Mouse (Mus musculus): ENCODE results near the gene Entpd4b. TPM values are rescaled to one million over a fixed set of nuclear protein-coding genes. Genes with fewer than 3 reads are reported as not detected.
"Not testable (repeated sequence)": the region's sequence is repeated elsewhere in the genome, so short reads cannot be mapped to it uniquely, and the experiment has no call there.

Gene Entpd4b
- total RNA-seq (2021): 10 to 100 TPM; 26.5 to 28.2 TPM
- long read RNA-seq, experiment 1, transcript Entpd4b-204 (13 exons, 3,589 nt): major isoform, 80 of 117 reads
- long read RNA-seq, experiment 1, partial matches to known transcripts: 8 of 117 reads
- long read RNA-seq, experiment 1, other reads (novel, unspliced or antisense): 29 of 117 reads
- long read RNA-seq, experiment 2, transcript Entpd4b-204 (13 exons, 3,589 nt): major isoform, 101 of 158 reads
- long read RNA-seq, experiment 2, partial matches to known transcripts: 8 of 158 reads
- long read RNA-seq, experiment 2, other reads (novel, unspliced or antisense): 49 of 158 reads

- DNase-seq (ENCODE audit: low spot score in 2 of 2): not testable (repeated sequence)
Measured at GRCm38 (mm10) chr14:69555110-69555831, at the start of gene Entpd4b. Gene Entpd4b, plus strand, starts transcription at chr14:69555424.

GRCm38 (mm10) chr14:69507000-69507399 lies 48.2 kb upstream of the Entpd4b start:
- DNase-seq (ENCODE audit: low spot score in 2 of 2): not testable (repeated sequence)

GRCm38 (mm10) chr14:69512449-69512848 lies 42.8 kb upstream of the Entpd4b start, which contains the start of gene Gm27179:
Gene Gm27179, minus strand, starts transcription at chr14:69512549.
- DNase-seq (ENCODE audit: low spot score in 2 of 2): not testable (repeated sequence)

- DNase-seq (ENCODE audit: low spot score in 2 of 2): not testable (repeated sequence)
Measured at GRCm38 (mm10) chr14:69520810-69521209, 34.4 kb upstream of the Entpd4b start.

- DNase-seq (ENCODE audit: low spot score in 2 of 2): not testable (repeated sequence)
Measured at GRCm38 (mm10) chr14:69523001-69523400, 32.2 kb upstream of the Entpd4b start.

- not testable (repeated sequence) for DNase-seq (ENCODE audit: low spot score in 2 of 2)
Measured at GRCm38 (mm10) chr14:69526202-69526601, 29.0 kb upstream of the Entpd4b start.

- DNase-seq (ENCODE audit: low spot score in 2 of 2): not testable (repeated sequence)
Measured at GRCm38 (mm10) chr14:69536539-69536938, 18.7 kb upstream of the Entpd4b start.

GRCm38 (mm10) chr14:69540113-69540512 lies 15.1 kb upstream of the Entpd4b start:
- not testable (repeated sequence) for DNase-seq (ENCODE audit: low spot score in 2 of 2)

- DNase-seq (ENCODE audit: low spot score in 2 of 2): not testable (repeated sequence)
Measured at GRCm38 (mm10) chr14:69542695-69543094, 12.5 kb upstream of the Entpd4b start.

GRCm38 (mm10) chr14:69544033-69544432 lies 11.2 kb upstream of the Entpd4b start:
- DNase-seq (ENCODE audit: low spot score in 2 of 2): not testable (repeated sequence)

GRCm38 (mm10) chr14:69545052-69545451 lies 10.2 kb upstream of the Entpd4b start:
- DNase-seq (ENCODE audit: low spot score in 2 of 2): not testable (repeated sequence)

GRCm38 (mm10) chr14:69547310-69547709 lies 7.9 kb upstream of the Entpd4b start:
- not testable (repeated sequence) for DNase-seq (ENCODE audit: low spot score in 2 of 2)

- DNase-seq (ENCODE audit: low spot score in 2 of 2): not testable (repeated sequence)
Measured at GRCm38 (mm10) chr14:69556820-69557219, 1.6 kb downstream of the Entpd4b start.

- not testable (repeated sequence) for DNase-seq (ENCODE audit: low spot score in 2 of 2)
Measured at GRCm38 (mm10) chr14:69557550-69557949, 2.3 kb downstream of the Entpd4b start.

Other genes starting within 250 kb of the Entpd4b start
- gene Gm16867, start 52.1 kb upstream of the Entpd4b start, total RNA-seq (2021): 1 to 10 TPM; 1.7 to 3.2 TPM
- gene Gm27179, start 42.9 kb upstream of the Entpd4b start, total RNA-seq (2021): under 1 TPM in 1 of 2 experiments, not detected in 1; 0.27 TPM

Data from gastrocnemius, postnatal 4 days (tissue).